Mouse (Mus musculus): ENCODE data around the gene Gne. TPM values are rescaled to one million over a fixed set of nuclear protein-coding genes. Genes with fewer than 3 reads are reported as not detected.

The Gne gene
- polyA plus RNA-seq, 1 experiment from 2014 or later: 36.3 TPM

DNA sequence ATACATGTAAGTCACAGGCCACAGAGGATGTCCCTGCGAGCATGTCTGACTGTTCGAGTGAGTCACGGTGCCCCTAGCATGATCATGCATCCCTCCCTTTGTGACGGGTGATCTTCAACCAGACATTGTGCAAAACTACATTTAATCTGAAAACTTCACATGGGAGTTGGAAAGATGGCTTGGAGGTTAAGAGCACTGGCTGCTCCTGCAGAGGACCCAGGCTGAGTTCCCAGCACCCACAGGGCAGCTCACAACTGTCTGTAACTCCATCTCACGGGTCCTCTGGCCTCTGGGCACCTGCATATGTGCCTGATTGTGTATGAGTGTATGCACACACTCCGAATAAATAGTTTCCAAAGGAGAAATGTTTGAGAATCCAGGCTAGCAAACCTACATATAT lies 59.7 kb downstream of the Gne start:
- Histone ChIP-seq H3K4me1 (replicated peaks) (peaks cover 18% of the 10 kb centered on the region), H3K27ac (ENCODE audit: poor library complexity, severe bottlenecking) (no peak overlapping the region), H3K4me2 (no peak overlapping the region), H3K9ac (no peak overlapping the region), H3K4me3 (no peak overlapping the region), H3K27me3 (replicated peaks) (no peaks in the 10 kb centered on the region), H3K9me3 (replicated peaks) (no peaks in the 10 kb centered on the region), H3K36me3 (peaks cover 89% of the 10 kb centered on the region)
- 97% methylated on average over 6 of the region's 6 CpGs for WGBS
- ATAC-seq (ENCODE audit: insufficient number of reproducible peaks, low FRiP score): no peak

DNA sequence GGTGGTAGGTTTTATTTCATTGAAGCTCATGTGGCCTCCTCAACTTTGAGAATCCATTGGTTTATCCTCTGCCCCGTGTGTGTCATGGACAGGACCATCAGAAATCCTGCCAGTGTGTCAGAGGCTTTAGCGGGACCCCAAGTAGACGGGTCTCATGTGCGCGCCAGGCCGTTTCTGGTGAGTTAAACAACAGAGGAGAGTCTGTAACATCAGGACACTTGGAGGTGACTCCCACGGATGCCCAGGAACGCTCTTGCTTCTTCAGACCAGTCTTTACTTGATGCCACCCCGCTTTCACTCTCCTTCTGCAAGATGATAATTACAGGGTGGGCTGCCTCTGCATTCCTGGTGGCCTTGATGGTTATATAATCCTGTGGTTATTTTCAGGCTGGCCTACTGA lies 60.3 kb downstream of the Gne start:
- Histone ChIP-seq H3K4me1 (replicated peaks) (peaks cover 16% of the 10 kb centered on the region), H3K27me3 (replicated peaks) (no peaks in the 10 kb centered on the region), H3K9me3 (replicated peaks) (no peaks in the 10 kb centered on the region), H3K27ac (ENCODE audit: poor library complexity, severe bottlenecking) (no peak overlapping the region; the same call in 1 of the 2 replicates), H3K9ac (no peak overlapping the region), H3K4me2 (no peak overlapping the region), H3K36me3 (peaks cover 93% of the 10 kb centered on the region), H3K4me3 (no peak overlapping the region)
- 92% methylated on average over 9 of the region's 9 CpGs for WGBS
- ATAC-seq (ENCODE audit: insufficient number of reproducible peaks, low FRiP score): no peak

DNA sequence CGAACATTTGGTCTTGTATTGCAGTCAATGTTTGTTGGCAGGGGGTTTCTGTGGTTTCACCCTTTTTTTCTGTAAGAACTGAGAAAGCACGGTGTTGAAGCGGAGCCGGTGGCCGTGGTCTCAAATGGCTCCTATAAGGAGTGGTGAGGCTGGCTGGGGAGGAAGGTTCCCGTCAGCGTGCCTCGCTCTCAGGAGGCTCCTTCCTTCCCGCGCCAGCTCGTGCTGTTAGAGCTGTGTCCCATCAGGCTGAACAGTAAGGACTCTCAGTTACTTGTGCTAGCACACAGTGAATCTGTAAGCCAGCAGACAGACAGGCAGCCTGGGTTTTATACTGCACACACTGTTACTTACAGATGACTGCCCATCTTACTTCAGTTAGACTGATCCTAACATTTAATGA lies 61.2 kb downstream of the Gne start:
- ATAC-seq (ENCODE audit: insufficient number of reproducible peaks, low FRiP score): no peak
- H3K4me1 ChIP-seq (replicated peaks): peaks cover 17% of the 10 kb centered on the region

DNA sequence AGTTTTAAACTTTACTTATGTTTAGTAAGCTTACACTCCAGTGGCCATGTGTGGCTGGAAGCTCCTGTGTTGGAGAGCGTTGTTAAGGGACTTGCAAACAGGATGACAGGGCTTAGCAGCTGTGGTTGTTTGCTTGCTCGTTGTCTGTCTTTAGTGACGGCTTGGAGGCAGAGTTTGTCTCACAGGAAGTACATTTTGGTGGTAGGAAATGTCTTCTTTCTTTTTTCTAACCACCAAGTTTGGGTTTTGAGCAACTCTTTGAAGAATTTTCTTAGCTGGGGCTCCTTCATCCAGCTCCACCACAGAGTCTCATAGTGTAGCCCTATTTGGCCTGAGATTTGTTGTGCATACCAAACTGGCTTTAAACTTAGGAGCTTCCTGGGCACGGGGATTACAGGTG lies 61.7 kb downstream of the Gne start:
- H3K9ac ChIP-seq: no peak overlapping the region
- no peaks in the 10 kb centered on the region for H3K9me3 ChIP-seq (replicated peaks)
- no peak overlapping the region for H3K27ac ChIP-seq (ENCODE audit: poor library complexity, severe bottlenecking)
- no peak overlapping the region for H3K4me2 ChIP-seq
- no peak overlapping the region for H3K4me3 ChIP-seq
- peaks cover 90% of the 10 kb centered on the region for H3K36me3 ChIP-seq
- H3K27me3 ChIP-seq (replicated peaks): no peaks in the 10 kb centered on the region
- ATAC-seq (ENCODE audit: insufficient number of reproducible peaks, low FRiP score): no peak
- H3K4me1 ChIP-seq (replicated peaks): peaks cover 12% of the 10 kb centered on the region
- WGBS: 88% methylated on average over 4 of the region's 4 CpGs

More for the DNA sequence above, 61.2 kb downstream of the Gne start:
- Histone ChIP-seq H3K4me2 (no peak overlapping the region), H3K27me3 (replicated peaks) (no peaks in the 10 kb centered on the region), H3K4me3 (no peak overlapping the region), H3K9me3 (replicated peaks) (no peaks in the 10 kb centered on the region), H3K9ac (no peak overlapping the region), H3K27ac (ENCODE audit: poor library complexity, severe bottlenecking) (no peak overlapping the region), H3K36me3 (peaks cover 95% of the 10 kb centered on the region)
- WGBS: 92% methylated on average over 11 of the region's 11 CpGs

DNA sequence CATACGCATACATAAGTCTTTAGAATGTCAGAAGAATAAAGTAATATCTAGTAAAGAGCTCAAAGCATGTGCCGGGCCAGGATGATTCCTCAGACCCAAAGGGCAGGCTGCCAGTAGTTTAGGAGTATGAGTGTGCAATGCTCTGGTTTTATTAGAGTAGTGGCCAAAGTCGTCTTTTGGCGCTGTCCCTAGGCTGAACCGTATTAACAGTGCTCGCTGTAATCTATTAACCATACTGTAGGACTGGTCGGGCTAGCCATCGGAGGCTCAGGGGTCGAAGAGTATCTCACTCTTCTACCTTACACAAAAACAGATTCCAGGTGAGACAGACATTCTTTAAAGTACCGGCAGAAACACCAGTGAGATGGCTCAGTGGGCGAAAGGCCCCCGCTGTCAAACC lies 67.2 kb downstream of the Gne start:
- Histone ChIP-seq H3K9me3 (replicated peaks) (no peaks in the 10 kb centered on the region), H3K4me3 (no peak overlapping the region), H3K9ac (no peak overlapping the region), H3K4me2 (no peak overlapping the region), H3K4me1 (replicated peaks) (peaks cover 30% of the 10 kb centered on the region), H3K27ac (ENCODE audit: poor library complexity, severe bottlenecking) (no peak overlapping the region), H3K36me3 (peaks cover 36% of the 10 kb centered on the region), H3K27me3 (replicated peaks) (no peaks in the 10 kb centered on the region)
- 94% methylated on average over 12 of the region's 12 CpGs for WGBS
- ATAC-seq (ENCODE audit: insufficient number of reproducible peaks, low FRiP score): no peak

DNA sequence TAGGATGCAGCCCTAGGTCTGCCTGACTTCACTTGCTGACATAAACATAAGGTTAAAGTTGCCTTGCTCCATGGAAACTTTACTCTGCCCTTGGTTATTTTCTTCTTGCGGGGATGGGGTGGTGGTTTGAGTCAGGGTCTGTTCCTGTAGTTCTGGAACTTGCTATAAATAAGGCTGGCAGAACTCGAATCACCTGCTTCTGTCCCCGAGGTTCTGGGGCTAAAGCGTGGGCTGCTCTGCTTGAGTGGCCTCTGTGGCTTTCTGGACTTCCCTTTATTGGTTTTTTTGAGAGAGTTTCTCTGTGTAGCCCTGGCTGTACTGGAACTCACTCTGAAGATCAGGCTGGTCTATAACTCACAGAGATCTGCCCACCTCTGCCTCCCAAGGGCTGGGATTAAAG lies 67.9 kb downstream of the Gne start:
- no peak for ATAC-seq (ENCODE audit: insufficient number of reproducible peaks, low FRiP score)

DNA sequence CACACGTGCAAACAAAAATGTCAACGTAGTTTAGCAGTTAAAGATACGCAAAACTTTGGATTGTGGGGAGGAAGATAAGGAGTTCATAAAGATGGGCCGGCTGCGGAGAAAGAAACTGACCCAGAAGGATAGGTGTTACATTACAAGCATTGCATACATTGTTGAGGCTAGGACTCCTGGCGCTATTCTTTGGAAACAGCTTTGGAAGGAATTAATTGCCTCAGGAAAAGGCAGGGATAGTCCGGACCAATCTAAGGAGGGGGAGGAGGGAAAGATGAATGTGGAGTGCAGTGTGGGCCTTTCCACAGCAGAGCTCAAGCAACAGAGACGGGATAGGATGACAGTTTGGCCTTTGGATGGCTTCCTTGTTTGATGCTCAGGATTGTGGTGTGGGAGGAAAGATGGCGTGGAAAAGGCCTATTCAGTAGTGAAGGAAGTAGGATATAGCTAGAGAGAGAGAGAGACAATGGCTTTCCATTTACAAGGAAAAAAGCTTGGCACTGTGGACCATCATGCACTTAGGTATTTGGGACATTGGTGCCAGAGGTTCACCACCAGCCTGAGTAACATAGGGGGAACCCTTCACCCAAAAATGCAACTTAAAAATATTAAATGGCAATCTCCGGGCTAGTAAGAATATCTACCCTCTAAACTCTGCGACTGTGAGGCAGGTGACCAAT lies 70.4 kb downstream of the Gne start:
- H3K27ac ChIP-seq (ENCODE audit: poor library complexity, severe bottlenecking): peak overlapping the region; percentile 65; the same call in 1 of the 2 replicates

More for the DNA sequence above, 67.9 kb downstream of the Gne start:
- Histone ChIP-seq H3K9me3 (replicated peaks) (no peaks in the 10 kb centered on the region), H3K27ac (ENCODE audit: poor library complexity, severe bottlenecking) (no peak overlapping the region), H3K4me2 (no peak overlapping the region), H3K4me1 (replicated peaks) (peaks cover 30% of the 10 kb centered on the region), H3K4me3 (no peak overlapping the region), H3K9ac (no peak overlapping the region), H3K27me3 (replicated peaks) (no peaks in the 10 kb centered on the region), H3K36me3 (peaks cover 29% of the 10 kb centered on the region)
- WGBS: 90% methylated on average over 4 of the region's 4 CpGs

DNA sequence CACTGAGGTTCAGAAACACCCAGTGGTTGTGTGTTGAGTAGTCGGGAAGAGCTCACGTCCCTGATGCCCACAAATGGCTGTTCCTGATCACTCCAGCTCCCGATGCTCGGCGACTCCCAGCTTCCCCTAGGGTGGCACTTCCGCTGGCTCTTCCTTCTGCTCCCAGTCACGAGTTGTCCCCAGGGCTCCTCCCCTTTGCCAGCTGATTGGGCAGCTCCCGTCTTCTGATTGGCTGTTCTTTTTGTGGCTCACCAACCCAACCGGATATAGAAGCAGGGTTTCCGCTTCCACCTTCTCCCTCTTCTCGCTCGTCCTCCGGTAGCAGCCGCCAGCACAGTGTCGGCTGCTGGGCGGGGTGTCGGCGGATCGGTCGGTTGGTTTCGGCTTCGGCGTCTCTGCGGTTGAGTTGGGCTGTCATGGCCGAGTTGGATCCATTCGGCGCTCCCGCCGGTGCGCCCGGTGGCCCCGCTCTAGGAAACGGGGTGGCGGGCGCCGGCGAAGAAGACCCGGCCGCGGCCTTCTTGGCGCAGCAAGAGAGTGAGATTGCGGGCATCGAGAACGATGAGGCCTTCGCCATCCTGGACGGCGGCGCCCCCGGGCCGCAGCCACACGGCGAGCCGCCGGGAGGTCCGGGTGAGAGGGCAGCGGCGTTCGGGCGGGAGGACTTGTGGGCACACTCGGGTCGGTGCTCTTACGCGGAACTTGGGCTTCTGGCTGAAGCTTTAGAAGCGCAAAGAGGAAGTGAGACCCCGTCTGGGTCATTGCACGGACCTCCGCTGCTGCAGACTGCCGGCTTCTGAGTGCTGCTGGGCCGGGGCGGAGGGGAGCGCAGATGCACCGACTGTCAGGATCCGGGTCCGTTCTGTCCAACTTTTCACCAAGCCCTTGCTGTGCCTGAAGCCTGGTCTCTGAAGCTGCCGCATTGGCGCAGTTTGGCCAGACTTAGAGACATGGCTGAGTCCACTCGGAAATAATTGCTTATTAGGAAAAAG lies 71.3 kb downstream of the Gne start:
- WGBS: under 1% methylated on average over 77 of the region's 77 CpGs
- Histone ChIP-seq H3K9me3 (replicated peaks) (no peaks in the 10 kb centered on the region), H3K36me3 (no peaks in the 10 kb centered on the region), H3K4me1 (replicated peaks) (peaks cover 19% of the 10 kb centered on the region), H3K4me2 (peak overlapping the region; percentile 92), H3K9ac (peak overlapping the region; percentile 97), H3K4me3 (peak overlapping the region; percentile 98), H3K27me3 (replicated peaks) (no peaks in the 10 kb centered on the region), H3K27ac (ENCODE audit: poor library complexity, severe bottlenecking) (peak overlapping the region; percentile 65)
- peak; percentile 98 for ATAC-seq (ENCODE audit: insufficient number of reproducible peaks, low FRiP score)

More for the DNA sequence above, 70.4 kb downstream of the Gne start:
- H3K27me3 ChIP-seq (replicated peaks): no peaks in the 10 kb centered on the region
- no peaks in the 10 kb centered on the region for H3K9me3 ChIP-seq (replicated peaks)
- peak overlapping the region; percentile 92 for H3K4me2 ChIP-seq
- H3K36me3 ChIP-seq: peaks cover 3% of the 10 kb centered on the region
- H3K9ac ChIP-seq: peak overlapping the region; percentile 97
- peaks cover 26% of the 10 kb centered on the region for H3K4me1 ChIP-seq (replicated peaks)
- WGBS: 25% methylated on average over 11 of the region's 11 CpGs
- ATAC-seq (ENCODE audit: insufficient number of reproducible peaks, low FRiP score): no peak
- peak overlapping the region; percentile 98 for H3K4me3 ChIP-seq

DNA sequence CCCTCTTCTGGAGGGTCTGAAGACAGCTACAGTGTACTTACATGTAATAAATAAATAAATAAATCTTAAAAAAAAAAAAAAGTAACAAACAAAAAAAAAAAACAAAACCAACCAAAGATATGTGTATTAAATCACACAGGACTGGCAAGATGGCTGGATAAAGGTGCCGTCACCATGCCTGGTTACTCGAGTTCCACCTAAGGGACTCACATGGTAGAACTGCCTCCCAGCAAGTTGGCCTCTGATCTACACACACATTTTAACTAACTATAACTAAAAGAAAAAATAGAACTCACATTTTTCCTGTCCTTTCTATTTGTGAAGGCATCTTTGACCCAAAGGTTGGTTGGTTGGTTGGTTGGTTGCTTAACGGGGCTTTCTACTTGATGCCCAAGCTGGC lies 72.2 kb downstream of the Gne start:
- H3K4me2 ChIP-seq: peak overlapping the region; percentile 92
- WGBS: 77% methylated on average over 3 of the region's 3 CpGs
- peaks cover 19% of the 10 kb centered on the region for H3K4me1 ChIP-seq (replicated peaks)
- H3K9ac ChIP-seq: peak overlapping the region; percentile 61
- no peaks in the 10 kb centered on the region for H3K27me3 ChIP-seq (replicated peaks)
- H3K36me3 ChIP-seq: no peaks in the 10 kb centered on the region
- ATAC-seq (ENCODE audit: insufficient number of reproducible peaks, low FRiP score): no peak
- peak overlapping the region; percentile 98 for H3K4me3 ChIP-seq
- no peaks in the 10 kb centered on the region for H3K9me3 ChIP-seq (replicated peaks)
- no peak overlapping the region; the same call in 1 of the 2 replicates for H3K27ac ChIP-seq (ENCODE audit: poor library complexity, severe bottlenecking)

DNA sequence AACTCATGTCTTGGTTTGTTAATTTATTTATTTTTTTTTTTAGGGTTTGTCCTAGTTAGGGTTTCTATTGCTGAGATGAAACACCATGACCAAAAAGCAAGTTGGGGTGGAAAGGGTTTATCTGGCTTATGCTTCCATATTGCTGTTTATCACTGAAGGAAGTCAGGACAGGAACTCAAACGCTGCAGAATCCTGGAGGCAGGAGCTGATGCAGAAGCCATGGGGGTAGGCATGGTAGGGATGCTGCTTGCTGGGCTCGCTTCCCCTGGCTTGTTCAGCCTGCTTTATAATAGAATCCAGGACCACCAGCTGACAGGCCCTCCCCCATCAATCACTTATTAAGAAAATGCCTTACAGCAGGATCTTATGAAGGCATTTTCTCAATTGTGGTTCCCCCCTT lies 73.1 kb downstream of the Gne start:
- H3K9me3 ChIP-seq (replicated peaks): no peaks in the 10 kb centered on the region
- H3K36me3 ChIP-seq: no peaks in the 10 kb centered on the region
- H3K27me3 ChIP-seq (replicated peaks): no peaks in the 10 kb centered on the region
- no peak overlapping the region for H3K4me2 ChIP-seq
- H3K4me3 ChIP-seq: no peak overlapping the region
- ATAC-seq (ENCODE audit: insufficient number of reproducible peaks, low FRiP score): no peak
- 50% methylated on average over 2 of the region's 2 CpGs for WGBS
- H3K4me1 ChIP-seq (replicated peaks): peaks cover 19% of the 10 kb centered on the region
- H3K27ac ChIP-seq (ENCODE audit: poor library complexity, severe bottlenecking): no peak overlapping the region
- no peak overlapping the region for H3K9ac ChIP-seq

DNA sequence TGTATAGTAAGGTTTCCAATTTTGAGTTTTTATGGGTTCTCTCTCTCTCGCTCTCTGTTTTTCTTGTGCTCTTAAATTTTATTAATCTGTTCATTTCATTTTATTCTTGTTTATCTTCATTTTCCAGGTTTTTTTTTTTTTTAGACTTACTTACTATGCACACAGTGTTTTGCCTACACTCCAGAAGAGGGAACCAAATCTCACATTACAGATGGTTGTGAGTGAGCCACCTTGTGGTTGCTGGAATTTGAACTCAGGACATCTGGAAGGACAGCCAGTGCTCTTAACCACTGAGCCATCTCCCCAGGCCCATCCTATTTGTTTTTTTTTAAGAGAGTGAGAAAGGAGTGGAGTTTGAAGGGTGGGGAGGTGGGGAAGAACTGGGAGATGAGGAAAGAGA lies 73.8 kb downstream of the Gne start:
- WGBS: 89% methylated on average over 1 of the region's 1 CpGs
- no peak for ATAC-seq (ENCODE audit: insufficient number of reproducible peaks, low FRiP score)
- no peak overlapping the region for H3K9ac ChIP-seq

More for the DNA sequence above, 73.8 kb downstream of the Gne start:
- no peaks in the 10 kb centered on the region for H3K36me3 ChIP-seq
- H3K4me2 ChIP-seq: no peak overlapping the region
- H3K27me3 ChIP-seq (replicated peaks): no peaks in the 10 kb centered on the region
- H3K27ac ChIP-seq (ENCODE audit: poor library complexity, severe bottlenecking): no peak overlapping the region
- H3K4me1 ChIP-seq (replicated peaks): peaks cover 17% of the 10 kb centered on the region
- no peaks in the 10 kb centered on the region for H3K9me3 ChIP-seq (replicated peaks)
- H3K4me3 ChIP-seq: no peak overlapping the region

Data from heart, embryonic 12.5 days (tissue).